Mouse (Mus musculus) ovary, adult 2 months (tissue): ENCODE measurements around the gene Nf1. TPM values are rescaled to one million over a fixed set of nuclear protein-coding genes. Genes with fewer than 3 reads are reported as not detected.

Experiments used
- polyA plus RNA-seq: library from polyadenylated mRNA; depleted of rRNA; stranded (reverse); fragments of >200 nt; gene quantifications from 2 replicates; pipeline ENCODE4 v1.2.3, GENCODE M21; 2012; rRNA removed

Nf1 gene
- 13.0 and 14.6 TPM in 2 replicates for polyA plus RNA-seq

DNA sequence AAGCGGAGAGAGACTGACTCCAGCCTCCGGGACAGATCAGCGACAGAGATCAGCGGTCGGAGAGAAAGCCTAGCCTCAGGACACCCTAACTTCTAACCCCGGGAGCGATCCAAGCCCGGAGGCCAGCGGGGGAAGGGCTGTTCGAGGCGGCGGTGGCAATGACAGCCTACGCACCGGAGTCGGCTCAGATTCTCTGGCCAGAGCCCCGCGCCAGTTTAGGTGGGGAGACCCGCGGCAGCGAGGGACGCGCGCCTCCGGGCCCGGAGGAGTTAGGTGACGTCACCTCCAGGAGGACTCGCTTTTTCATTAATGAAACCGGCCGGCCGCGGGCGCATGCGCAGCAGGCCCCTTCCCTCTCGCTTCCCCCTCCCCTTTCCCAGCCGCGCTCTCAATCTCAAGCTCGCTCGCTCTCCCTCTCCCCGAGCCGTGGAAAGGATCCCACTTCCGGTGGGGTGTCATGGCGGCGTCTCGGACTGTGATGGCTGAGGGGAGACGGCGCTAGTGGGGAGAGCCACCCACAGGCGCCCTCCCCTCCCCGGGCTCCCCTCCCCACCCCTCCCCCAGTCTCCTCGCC lies at the start of gene Nf1:
Gene Nf1 (plus strand): TSS at position 460 of the 574 bp plus-strand sequence.

DNA sequence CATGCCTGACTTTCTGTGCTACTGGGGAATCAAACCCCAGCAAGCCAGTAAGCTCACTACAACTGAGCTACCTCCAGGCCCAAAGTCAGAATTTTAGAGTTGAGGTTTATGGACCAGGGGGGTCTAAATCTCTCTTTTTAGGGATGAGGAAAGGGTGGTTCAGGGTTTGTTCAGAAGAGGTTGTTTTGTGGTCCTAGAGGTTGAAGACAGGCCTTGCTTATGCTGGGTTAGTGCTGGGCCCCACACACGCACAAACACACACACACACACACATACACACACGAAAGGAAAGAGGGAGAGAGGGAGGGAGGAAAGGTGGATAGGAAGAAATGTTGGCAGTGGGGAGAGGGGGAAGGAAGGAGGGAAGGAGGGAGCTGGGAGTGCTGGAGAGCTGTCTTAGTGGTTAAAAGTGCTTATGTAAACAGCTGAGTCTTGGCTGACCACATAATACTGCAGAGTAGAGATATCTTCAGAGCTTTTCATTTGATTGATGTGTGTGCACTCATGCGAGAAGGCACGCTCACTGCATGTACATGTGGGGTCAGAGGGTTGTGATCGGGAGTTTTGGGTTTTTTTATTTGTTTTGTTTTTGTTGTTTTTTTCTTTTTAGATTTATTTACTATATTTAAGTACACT lies 42.5 kb upstream of the Nf1 start, which contains the start of gene Gm9964:
Gene Gm9964 (minus strand): TSS at position 51 of the 636 bp plus-strand sequence.

DNA sequence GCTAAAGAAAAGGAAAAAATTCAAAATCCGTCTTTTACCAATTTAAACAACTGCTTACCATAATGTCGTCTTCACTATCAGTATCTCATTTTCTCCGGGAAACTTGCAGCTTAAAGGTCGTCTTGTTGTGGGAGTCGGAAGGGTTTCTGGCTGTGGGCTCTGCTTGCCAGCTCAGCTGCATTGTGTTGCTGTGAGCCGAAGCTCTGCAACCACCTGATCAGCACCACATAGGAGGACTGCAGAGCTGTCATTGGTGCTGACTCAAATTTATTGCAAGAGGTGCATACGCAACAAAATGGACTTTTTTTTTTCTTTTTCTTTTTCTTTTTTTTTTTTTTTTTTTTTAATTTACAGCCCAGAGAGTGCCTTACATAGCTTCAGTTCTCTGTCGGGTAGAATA lies 164.4 kb downstream of the Nf1 start, which contains the start of gene Omg:
Gene Omg (minus strand): TSS at position 240 of the 400 bp plus-strand sequence.

DNA sequence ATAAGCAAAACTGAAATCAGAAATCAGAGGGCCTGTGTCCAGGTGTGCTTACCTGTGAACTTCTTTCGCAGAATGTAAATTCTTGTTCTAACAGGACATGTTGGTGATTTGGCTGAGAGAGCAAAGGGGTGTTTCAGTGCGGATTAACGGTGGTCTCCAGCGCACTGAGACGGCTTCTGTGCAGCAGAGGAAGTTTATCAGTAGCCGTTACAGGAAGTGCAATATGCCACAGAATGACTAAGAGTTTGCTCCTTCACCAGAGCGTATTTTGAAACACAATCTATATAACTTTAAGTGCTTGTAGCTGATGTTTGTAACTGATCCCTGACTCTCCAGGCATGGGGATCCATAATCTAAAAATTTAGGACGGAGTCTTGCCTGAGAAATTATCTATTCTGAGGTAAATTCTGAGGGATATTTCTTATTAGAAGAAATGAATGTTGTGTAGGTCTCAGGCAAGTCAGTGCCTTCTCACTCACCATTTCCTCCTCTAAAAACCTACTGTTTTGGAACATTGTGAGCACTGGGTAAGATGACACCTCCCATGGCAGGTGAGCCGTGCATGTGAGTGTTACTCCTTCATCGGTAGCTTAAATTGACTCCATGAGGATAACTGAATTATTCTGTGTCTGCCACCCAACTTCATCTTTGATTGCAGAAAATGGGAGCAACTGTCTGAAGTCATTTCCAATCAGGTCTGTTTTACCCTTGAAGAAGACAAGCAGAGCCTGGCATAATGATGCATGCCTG lies 184.2 kb downstream of the Nf1 start, which contains the start of gene Evi2b:
Gene Evi2b (minus strand): TSS at position 203 of the 750 bp plus-strand sequence.

DNA sequence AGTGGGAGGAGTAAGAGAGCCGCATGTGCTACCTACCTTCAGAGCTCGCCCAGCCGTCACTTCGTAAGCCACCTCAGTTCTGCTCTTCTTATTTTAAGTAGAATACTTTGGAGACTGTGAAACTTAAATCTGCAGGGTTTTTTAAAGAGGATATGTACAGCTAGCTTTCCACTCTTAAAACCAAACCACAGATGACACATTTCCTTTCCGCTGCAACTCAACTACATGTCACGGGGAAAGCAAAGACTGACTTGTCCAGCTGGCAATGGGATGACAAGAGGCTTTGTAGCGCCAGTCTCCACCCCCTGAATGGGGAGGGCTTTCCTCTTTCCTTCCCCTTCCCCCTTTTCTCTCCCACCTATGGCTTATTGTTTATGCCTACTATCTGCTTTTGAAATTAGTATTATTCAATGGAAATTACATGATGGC lies 190.9 kb downstream of the Nf1 start, which contains the start of the genes Evi2 and Evi2a:
Gene Evi2 (minus strand): TSS at position 257 of the 429 bp plus-strand sequence.
Gene Evi2a (minus strand): TSS at position 277 of the 429 bp plus-strand sequence.

DNA sequence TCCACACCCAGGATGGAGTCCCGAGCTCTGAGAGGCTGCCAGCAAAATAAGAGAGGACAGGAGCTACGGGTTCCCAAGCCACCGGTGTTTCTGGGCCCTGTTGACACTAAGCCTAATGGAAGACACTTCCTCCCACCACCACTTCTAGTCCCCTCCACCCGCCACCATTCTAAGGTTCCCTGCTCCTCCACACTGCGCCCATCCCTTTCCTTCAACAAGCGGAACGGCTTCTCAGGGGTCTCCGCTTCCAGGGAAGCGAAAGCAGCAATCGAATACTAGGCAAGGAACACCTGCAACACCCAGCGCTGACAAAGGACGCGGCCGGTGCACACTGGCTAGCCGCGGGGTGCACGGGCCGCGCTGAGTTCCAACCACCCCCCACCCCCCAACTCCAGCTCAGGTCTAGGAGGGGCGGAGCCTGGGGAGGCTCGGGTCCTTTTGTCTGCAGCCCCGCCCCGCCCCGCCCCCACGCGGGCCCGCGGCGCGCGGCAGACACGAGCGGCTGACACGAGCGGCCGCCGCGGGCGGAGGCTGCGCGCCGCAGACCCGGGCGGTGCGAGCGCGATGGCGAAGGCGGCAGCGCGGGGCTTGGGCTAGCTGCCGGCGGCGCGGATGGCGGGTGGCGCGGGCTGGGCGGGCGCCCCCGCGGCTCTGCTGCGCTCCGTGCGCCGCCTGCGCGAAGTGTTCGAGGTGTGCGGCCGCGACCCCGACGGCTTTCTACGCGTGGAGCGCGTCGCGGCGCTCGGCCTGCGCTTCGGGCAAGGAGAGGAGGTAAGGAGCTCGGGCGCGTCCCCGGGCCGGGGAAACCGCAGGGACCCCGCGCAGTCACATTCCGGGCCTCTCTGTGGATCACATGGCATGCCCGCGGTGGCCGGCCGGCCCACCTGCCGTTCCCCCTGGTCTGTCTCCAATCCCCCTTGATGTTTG lies 251.4 kb downstream of the Nf1 start, which contains the start of gene Rab11fip4:
Gene Rab11fip4 (plus strand): TSS at position 549 of the 927 bp plus-strand sequence.

Other genes with a start within 250 kb of the Nf1 start
- 46.2 and 55.2 TPM in 2 replicates for gene Ksr1, start 193.3 kb upstream of the Nf1 start, polyA plus RNA-seq
- gene Wsb1, start 85.0 kb upstream of the Nf1 start, polyA plus RNA-seq, result 73.9 and 109 TPM in 2 replicates
- not detected in 2 replicates for gene Gm9964, start 42.8 kb upstream of the Nf1 start, polyA plus RNA-seq
- gene Omg, start 164.4 kb downstream of the Nf1 start, polyA plus RNA-seq, result 0.07 TPM in 1 of 2 replicates, not detected in the other
- 1.7 and 3.0 TPM in 2 replicates for gene Evi2b, start 184.1 kb downstream of the Nf1 start, polyA plus RNA-seq
- gene Evi2, start 190.9 kb downstream of the Nf1 start, polyA plus RNA-seq, result 0.14 and 0.64 TPM in 2 replicates
- 4.7 and 7.8 TPM in 2 replicates for gene Evi2a, start 190.9 kb downstream of the Nf1 start, polyA plus RNA-seq